Mouse (Mus musculus): ENCODE results near the gene Pygb. TPM values are rescaled to one million over a fixed set of nuclear protein-coding genes. Genes with fewer than 3 reads are reported as not detected.

The Pygb gene
- total RNA-seq, 2 experiments from 2014 or later: 203 to 212 TPM

- H3K4me3 ChIP-seq: no peak overlapping the region
- DNase-seq (ENCODE audit: low spot score in 2 of 2): peak; percentile 51 to 55
- H3K27ac ChIP-seq: peak overlapping the region; percentile 79
- TF ChIP-seq CTCF (conservative IDR thresholded peaks at IDR 0.05): no peak
These were observed 21.8 kb downstream of the Pygb start for GRCm38 (mm10) chr2:150808381-150808780.

- Histone ChIP-seq H3K4me3 (no peak overlapping the region), H3K27ac (peak overlapping the region; percentile 79)
- DNase-seq (ENCODE audit: low spot score in 2 of 2): no peak
- no peak for TF ChIP-seq CTCF (conservative IDR thresholded peaks at IDR 0.05)
These were observed 22.3 kb downstream of the Pygb start for GRCm38 (mm10) chr2:150808812-150809211.

GRCm38 (mm10) chr2:150810603-150811002, 24.1 kb downstream of the Pygb start:
- no peak for DNase-seq (ENCODE audit: low spot score in 2 of 2)
- H3K4me3 ChIP-seq: no peak overlapping the region
- no peak for TF ChIP-seq CTCF (conservative IDR thresholded peaks at IDR 0.05)
- H3K27ac ChIP-seq: no peak overlapping the region

GRCm38 (mm10) chr2:150812816-150813215, 26.3 kb downstream of the Pygb start:
- TF ChIP-seq CTCF (conservative IDR thresholded peaks at IDR 0.05): no peak
- Histone ChIP-seq H3K27ac (no peak overlapping the region), H3K4me3 (no peak overlapping the region)
- no peak for DNase-seq (ENCODE audit: low spot score in 2 of 2)

GRCm38 (mm10) chr2:150816676-150817402, 30.3 kb downstream of the Pygb start:
- DNase-seq (ENCODE audit: low spot score in 2 of 2): no peak
- H3K27ac ChIP-seq: peak overlapping the region; percentile 65
- TF ChIP-seq CTCF (conservative IDR thresholded peaks at IDR 0.05): no peak
- no peak overlapping the region for H3K4me3 ChIP-seq

GRCm38 (mm10) chr2:150818742-150819141, 32.2 kb downstream of the Pygb start:
- no peak for DNase-seq (ENCODE audit: low spot score in 2 of 2)
- H3K4me3 ChIP-seq: no peak overlapping the region
- peak overlapping the region; percentile 78 for H3K27ac ChIP-seq
- no peak for TF ChIP-seq CTCF (conservative IDR thresholded peaks at IDR 0.05)

- Histone ChIP-seq H3K4me3 (no peak overlapping the region), H3K27ac (peak overlapping the region; percentile 78)
- TF ChIP-seq CTCF (conservative IDR thresholded peaks at IDR 0.05): no peak
- peak in 1 of 2 experiments; percentile 49 for DNase-seq (ENCODE audit: low spot score in 2 of 2)
These were observed 34.2 kb downstream of the Pygb start for GRCm38 (mm10) chr2:150820720-150821119.

GRCm38 (mm10) chr2:150822987-150823386, 36.5 kb downstream of the Pygb start:
- peak overlapping the region; percentile 36; the same call in 1 of the 2 replicates for H3K27ac ChIP-seq
- TF ChIP-seq CTCF (conservative IDR thresholded peaks at IDR 0.05): no peak
- no peak for DNase-seq (ENCODE audit: low spot score in 2 of 2)
- no peak overlapping the region for H3K4me3 ChIP-seq

GRCm38 (mm10) chr2:150826426-150826825, 39.9 kb downstream of the Pygb start:
- TF ChIP-seq CTCF (conservative IDR thresholded peaks at IDR 0.05): no peak
- no peak overlapping the region for H3K4me3 ChIP-seq
- DNase-seq (ENCODE audit: low spot score in 2 of 2): no peak
- peak overlapping the region; percentile 53 for H3K27ac ChIP-seq

GRCm38 (mm10) chr2:150828164-150828563, 41.6 kb downstream of the Pygb start:
- no peak for DNase-seq (ENCODE audit: low spot score in 2 of 2)
- peak overlapping the region; percentile 25; the same call in 1 of the 2 replicates for H3K27ac ChIP-seq
- TF ChIP-seq CTCF (conservative IDR thresholded peaks at IDR 0.05): peak; percentile 43; the same call in 1 of the 2 replicates
- H3K4me3 ChIP-seq: no peak overlapping the region

GRCm38 (mm10) chr2:150828654-150829053, 42.1 kb downstream of the Pygb start:
- H3K4me3 ChIP-seq: no peak overlapping the region
- H3K27ac ChIP-seq: peak overlapping the region; percentile 25; the same call in 1 of the 2 replicates
- TF ChIP-seq CTCF (conservative IDR thresholded peaks at IDR 0.05): peak; percentile 55
- no peak for DNase-seq (ENCODE audit: low spot score in 2 of 2)

GRCm38 (mm10) chr2:150830011-150830410, 43.5 kb downstream of the Pygb start:
- DNase-seq (ENCODE audit: low spot score in 2 of 2): no peak
- Histone ChIP-seq H3K27ac (peak overlapping the region; percentile 69), H3K4me3 (no peak overlapping the region)
- no peak for TF ChIP-seq CTCF (conservative IDR thresholded peaks at IDR 0.05)

- no peak for DNase-seq (ENCODE audit: low spot score in 2 of 2)
- no peak overlapping the region for H3K4me3 ChIP-seq
- TF ChIP-seq CTCF (conservative IDR thresholded peaks at IDR 0.05): no peak
- H3K27ac ChIP-seq: peak overlapping the region; percentile 69
These were observed 44.4 kb downstream of the Pygb start for GRCm38 (mm10) chr2:150830911-150831441.

GRCm38 (mm10) chr2:150832029-150832428, 45.5 kb downstream of the Pygb start:
- H3K4me3 ChIP-seq: no peak overlapping the region
- TF ChIP-seq CTCF (conservative IDR thresholded peaks at IDR 0.05): no peak
- peak overlapping the region; percentile 69 for H3K27ac ChIP-seq
- DNase-seq (ENCODE audit: low spot score in 2 of 2): no peak
